Comparison of ENCODE assay signal across 8 mouse cellular contexts in the genomic region with DNA sequence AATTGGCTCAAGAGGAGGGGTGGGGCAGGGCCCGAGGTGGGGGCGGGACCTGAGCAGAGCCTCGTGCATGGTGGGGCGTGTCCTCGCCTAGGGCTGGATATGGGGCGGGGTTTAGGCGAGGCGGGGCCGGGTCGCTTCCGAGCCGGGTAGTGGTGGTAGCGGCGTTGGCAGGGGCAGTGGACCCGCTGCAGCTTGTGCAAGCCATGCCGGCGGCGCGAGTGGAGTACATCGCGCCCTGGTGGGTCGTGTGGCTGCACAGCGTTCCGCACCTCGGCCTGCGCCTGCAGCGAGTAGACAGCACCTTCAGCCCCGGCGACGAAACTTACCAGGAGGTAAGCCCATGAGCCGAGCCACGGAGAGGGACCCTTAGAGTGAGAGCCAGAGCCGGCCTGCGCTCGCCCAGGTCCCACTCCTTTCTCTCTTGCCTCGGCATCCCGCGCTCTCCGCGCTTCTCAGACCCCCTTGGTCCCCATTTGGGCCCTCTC. TPM values are rescaled to one million over a fixed set of nuclear protein-coding genes. Genes with fewer than 3 reads are reported as not detected.
DNase-seq lines count a peak whose midpoint lies in the region; ATAC-seq and TF ChIP-seq lines count a peak whose summit lies in the region.

A gene (plus strand): TSS at position 91 of the 485 bp plus-strand sequence.

- H3K4me3 ChIP-seq in gastrocnemius, adult 2 months = peak within 1 kb of the TSS; percentile 97
- H3K4me3 ChIP-seq in hindbrain, embryonic 15.5 days = peak within 1 kb of the TSS; percentile 49

- peaks cover 29% of the 10 kb centered on the region for H3K36me3 ChIP-seq in hindbrain, embryonic 15.5 days

- peaks cover 41% of the 10 kb centered on the region for H3K4me1 ChIP-seq in hindbrain, embryonic 15.5 days (replicated peaks)

- peaks cover 8% of the 10 kb centered on the region for H3K27me3 ChIP-seq in hindbrain, embryonic 15.5 days

- peak within 1 kb of the TSS; percentile 73 for H3K4me2 ChIP-seq in hindbrain, embryonic 15.5 days

- peak; percentile 71 for ATAC-seq in hindbrain, embryonic 15.5 days (ENCODE audit: low FRiP score, low read depth)
- peak; percentile 91 for ATAC-seq in megakaryocyte, adult 5-6 weeks (ENCODE audit: poor library complexity, severe bottlenecking)

- H3K9me3 ChIP-seq in hindbrain, embryonic 15.5 days = no peaks in the 10 kb centered on the region

- intact Hi-C loops in gastrocnemius, adult 2 months (cut with DNase I) = loop anchor here (5.0 to 10.0 kb wide), 2 partner anchors 52 to 709 kb away; a partner anchor contains a TSS

- H3K27ac ChIP-seq in gastrocnemius, adult 2 months = peak within 1 kb of the TSS; percentile 90
- peak within 1 kb of the TSS; percentile 39 for H3K27ac ChIP-seq in hindbrain, embryonic 15.5 days (replicated peaks)

- peak within 1 kb of the TSS; percentile 45 for H3K9ac ChIP-seq in hindbrain, embryonic 15.5 days

- WGBS in hindbrain, embryonic 15.5 days = under 1% methylated on average over 39 of the region's 40 CpGs

- no peak for TF ChIP-seq CTCF in gastrocnemius, adult 2 months (IDR thresholded peaks at IDR 0.05)

- DNase-seq in adrenal gland, adult (ENCODE audit: inconsistent age in 2 of 2, low spot score in 1 of 2) = peak; percentile 93 to 97
- DNase-seq in cerebellum, postnatal 36 days = peak; percentile 82 to 89
- DNase-seq in gastrocnemius, adult 2 months = peak; percentile 94
- DNase-seq in left cerebral cortex, adult 8-10 months (ENCODE audit: low spot score in 2 of 2) = peak in 1 of 2 experiments; percentile 53
- peak; percentile 63 for DNase-seq in right cerebral cortex, postnatal 14 days
- peak; percentile 90 for DNase-seq in yolk sac, embryonic 10.5 days (ENCODE audit: low spot score)

RNA-seq across cellular contexts. Expression of the gene that starts here (rescaled TPM):
- 10 to 100 TPM; 15.7 to 17.4 TPM for total RNA-seq in gastrocnemius, adult 2 months (2021)
- polyA plus RNA-seq in hindbrain, embryonic 15.5 days (2015; fragmentation: Nextera tagmentation; extraction: Ambion mirVana) = 31.6 and 35.1 TPM in 2 replicates
- 10 to 100 TPM; 35.6 to 41.8 (median 38.0) TPM for total RNA-seq in left cerebral cortex, adult 8-10 months (2022)
- 0.27 and 0.40 TPM in 2 replicates for total RNA-seq in megakaryocyte, adult 5-6 weeks (2015)
- total RNA-seq in megakaryocyte, adult 5-6 weeks (2017) = 0.73 and 0.88 TPM in 2 replicates

Comparison
In these comparisons a context has a peak if more than half of its experiments do, and no peak if none do; other contexts are left out.
1. RNA of the gene that starts here (total RNA-seq): 35.6 to 41.8 TPM in left cerebral cortex, adult 8-10 months and 15.7 to 17.4 TPM in gastrocnemius, adult 2 months; 0.27 to 0.88 TPM in megakaryocyte, adult 5-6 weeks; every median in the first group is over 4 times any median in the second.
2. Peak in ATAC-seq in megakaryocyte, adult 5-6 weeks; RNA of the gene not detected or under 1 TPM.